Mouse (Mus musculus) heart, adult 2 months (tissue): ENCODE results near the gene Hsd3b1.

ENCODE experiments used
- CTCF ChIP-seq: fragments of 200-600 bp; IDR thresholded peaks from 2 replicates; pipeline ENCODE4 v1.8.1; 2022; ENCODE audit warnings: antibody characterized with exemption, mild to moderate bottlenecking, moderate library complexity
- POLR2A ChIP-seq: fragments of 200-500 bp; IDR thresholded peaks from 2 replicates; pipeline ENCODE4 v1.6.1; 2011; ENCODE audit warnings: mild to moderate bottlenecking, low read depth, low read length, control low read depth; ENCODE audit not compliant: insufficient read depth

GRCm38 (mm10) chr3:98856892-98857291, 2.7 kb downstream of the Hsd3b1 start:
- TF ChIP-seq POLR2A (no peak), CTCF (no peak)
